Comparison of ENCODE assay signal across 7 mouse cellular contexts in the genomic region with DNA sequence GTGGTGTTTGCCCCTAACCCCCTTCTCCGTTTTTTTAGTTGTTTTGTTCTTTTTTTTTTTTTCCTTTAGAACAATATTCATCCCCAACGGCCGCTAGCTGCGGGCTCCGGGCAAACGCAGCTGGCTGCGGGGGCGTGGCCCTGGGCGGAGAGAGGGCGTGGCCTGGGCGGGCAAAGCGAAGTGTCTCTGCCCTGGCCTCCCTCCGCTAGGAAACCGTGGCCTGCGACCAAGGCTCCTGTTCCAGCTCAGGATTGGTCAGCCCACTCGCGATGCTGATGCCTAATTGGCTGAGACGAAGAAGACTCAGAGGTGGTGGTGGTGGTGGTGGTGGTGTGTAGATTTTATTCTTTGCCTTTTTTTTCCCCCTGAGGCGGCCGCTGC. TPM values are rescaled to one million over a fixed set of nuclear protein-coding genes. Genes with fewer than 3 reads are reported as not detected.
DNase-seq lines count a peak whose midpoint lies in the region; ATAC-seq and TF ChIP-seq lines count a peak whose summit lies in the region.

A gene (minus strand): TSS at position 141 of the 381 bp plus-strand sequence.

- H3K4me1 ChIP-seq in embryonic facial prominence, embryonic 12.5 days: peaks cover 59% of the 10 kb centered on the region
- no peaks in the 10 kb centered on the region for H3K4me1 ChIP-seq in kidney, adult 2 months (ENCODE audit: control insufficient read depth, insufficient read depth, low read length)
- peaks cover 77% of the 10 kb centered on the region for H3K4me1 ChIP-seq in limb, embryonic 12.5 days (replicated peaks)
- H3K4me1 ChIP-seq in midbrain, embryonic 15.5 days: peaks cover 71% of the 10 kb centered on the region

- no peaks in the 10 kb centered on the region for H3K36me3 ChIP-seq in embryonic facial prominence, embryonic 12.5 days
- H3K36me3 ChIP-seq in kidney, adult 2 months (ENCODE audit: control insufficient read depth, insufficient read depth, low read length): no peaks in the 10 kb centered on the region
- H3K36me3 ChIP-seq in limb, embryonic 12.5 days: no peaks in the 10 kb centered on the region
- no peaks in the 10 kb centered on the region for H3K36me3 ChIP-seq in midbrain, embryonic 15.5 days (replicated peaks)

- peak; percentile 81 for ATAC-seq in embryonic facial prominence, embryonic 12.5 days (ENCODE audit: insufficient number of reproducible peaks, insufficient read depth, low FRiP score, low TSS enrichment)
- peak; percentile 82 for ATAC-seq in limb, embryonic 12.5 days (ENCODE audit: insufficient number of reproducible peaks, insufficient read depth, low FRiP score, low TSS enrichment, low read depth)
- peak; percentile 87 for ATAC-seq in midbrain, embryonic 15.5 days (replicated peaks)

- DNase-seq in adrenal gland, postnatal 25 days: peak; percentile 99
- peak; percentile 96 to 98 for DNase-seq in heart, adult 18-20 months
- peak; percentile 95 for DNase-seq in kidney, adult 2 months
- peak; percentile 85 to 93 for DNase-seq in spleen, postnatal 10 days (ENCODE audit: low spot score in 2 of 2)

- H3K27me3 ChIP-seq in embryonic facial prominence, embryonic 12.5 days: peaks cover 18% of the 10 kb centered on the region
- H3K27me3 ChIP-seq in kidney, adult 2 months (replicated peaks; ENCODE audit: control insufficient read depth, insufficient read depth, low read length): 0 out of 2 replicates have a peak, but pooled peaks cover 1% of the 10 kb centered on the region
- H3K27me3 ChIP-seq in limb, embryonic 12.5 days: peaks cover 34% of the 10 kb centered on the region
- H3K27me3 ChIP-seq in midbrain, embryonic 15.5 days (replicated peaks): no peaks in the 10 kb centered on the region

- no peak for TF ChIP-seq CTCF in kidney, adult 2 months (conservative IDR thresholded peaks at IDR 0.05; ENCODE audit: insufficient read depth, insufficient read length, low read depth, low read length)

- peak within 1 kb of the TSS; percentile 11; the same call in 1 of the 2 replicates for H3K27ac ChIP-seq in embryonic facial prominence, embryonic 12.5 days
- H3K27ac ChIP-seq in kidney, adult 2 months (ENCODE audit: insufficient read depth, low read depth, low read length): no peak within 1 kb of the TSS
- no peak within 1 kb of the TSS for H3K27ac ChIP-seq in limb, embryonic 12.5 days
- H3K27ac ChIP-seq in midbrain, embryonic 15.5 days: peak within 1 kb of the TSS; percentile 71

- H3K4me2 ChIP-seq in embryonic facial prominence, embryonic 12.5 days (replicated peaks): peak within 1 kb of the TSS; percentile 94
- peak within 1 kb of the TSS; percentile 97 for H3K4me2 ChIP-seq in limb, embryonic 12.5 days
- H3K4me2 ChIP-seq in midbrain, embryonic 15.5 days: peak within 1 kb of the TSS; percentile 95

- H3K4me3 ChIP-seq in embryonic facial prominence, embryonic 12.5 days: peak within 1 kb of the TSS; percentile 52
- peak within 1 kb of the TSS; percentile 25 for H3K4me3 ChIP-seq in kidney, adult 2 months (ENCODE audit: insufficient read depth, low read depth, low read length)
- H3K4me3 ChIP-seq in limb, embryonic 12.5 days (replicated peaks): peak within 1 kb of the TSS; percentile 52
- peak within 1 kb of the TSS; percentile 49 for H3K4me3 ChIP-seq in midbrain, embryonic 15.5 days

- under 1% methylated on average over 20 of the region's 20 CpGs for WGBS in embryonic facial prominence, embryonic 12.5 days
- WGBS in kidney, adult 2 months: under 1% methylated on average over 20 of the region's 20 CpGs
- under 1% methylated on average over 20 of the region's 20 CpGs for WGBS in limb, embryonic 12.5 days
- 0% methylated on average over 20 of the region's 20 CpGs for WGBS in midbrain, embryonic 15.5 days

- no peak for TF ChIP-seq POLR2A in kidney, adult 2 months (IDR thresholded peaks at IDR 0.05; ENCODE audit: low read depth, low read length)

- no peaks in the 10 kb centered on the region for H3K9me3 ChIP-seq in embryonic facial prominence, embryonic 12.5 days
- no peaks in the 10 kb centered on the region for H3K9me3 ChIP-seq in limb, embryonic 12.5 days
- no peaks in the 10 kb centered on the region for H3K9me3 ChIP-seq in midbrain, embryonic 15.5 days

- H3K9ac ChIP-seq in embryonic facial prominence, embryonic 12.5 days: peak within 1 kb of the TSS; percentile 55
- peak within 1 kb of the TSS; percentile 61 for H3K9ac ChIP-seq in limb, embryonic 12.5 days (replicated peaks)
- peak within 1 kb of the TSS; percentile 49 for H3K9ac ChIP-seq in midbrain, embryonic 15.5 days

RNA-seq across cellular contexts. Expression of the gene that starts here (rescaled TPM):
- total RNA-seq in adrenal gland, postnatal 25 days (2021): 87.9 and 103 TPM in 2 replicates
- 13.9 and 15.1 TPM in 2 replicates for polyA plus RNA-seq in embryonic facial prominence, embryonic 12.5 days (2016; fragmentation: Nextera tagmentation; extraction: Ambion mirVana)
- total RNA-seq in heart, adult 18-20 months (2021): 10 to 100 TPM; 48.2 to 56.6 TPM
- 17.8 and 18.1 TPM in 2 replicates for polyA plus RNA-seq in kidney, adult 2 months (2012; rRNA removed)
- polyA plus RNA-seq in limb, embryonic 12.5 days (2016; fragmentation: Nextera tagmentation; extraction: Ambion mirVana): 12.1 and 13.6 TPM in 2 replicates
- 15.1 and 15.9 TPM in 2 replicates for polyA plus RNA-seq in midbrain, embryonic 15.5 days (2015; fragmentation: Nextera tagmentation; extraction: Ambion mirVana)

Comparison
In these comparisons a context has a peak if more than half of its experiments do, and no peak if none do; other contexts are left out.
1. H3K27ac ChIP-seq: peak in embryonic facial prominence, embryonic 12.5 days (single experiment) and midbrain, embryonic 15.5 days (single experiment); none in kidney, adult 2 months (single experiment) and limb, embryonic 12.5 days (single experiment).
2. Peak in every context shown above with its lines, with median percentiles within 50 percentile points of each other: DNase-seq, ATAC-seq, H3K4me2 ChIP-seq, H3K4me3 ChIP-seq and H3K9ac ChIP-seq.